In the genomic region with DNA sequence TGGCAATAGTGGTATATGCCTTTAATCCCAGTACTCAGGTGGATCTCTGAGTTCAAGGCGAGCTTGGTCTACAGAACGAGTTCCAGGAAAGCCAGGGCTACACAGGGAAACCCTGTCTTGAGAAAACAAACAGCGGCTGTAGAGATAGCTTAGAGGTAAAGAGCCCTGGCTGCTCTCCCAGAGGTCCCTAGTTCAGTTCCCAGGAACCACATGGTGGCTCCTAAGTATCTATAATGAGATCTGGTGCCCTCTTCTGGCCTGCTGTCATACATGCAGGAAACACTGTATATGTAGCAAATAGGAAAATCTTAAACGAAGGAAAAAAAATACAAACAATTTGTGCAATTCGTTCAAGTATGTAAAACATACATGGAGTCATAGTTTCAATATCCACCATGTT, we compare ENCODE assay signal across 8 mouse cellular contexts.
DNase-seq lines count a peak whose midpoint lies in the region; ATAC-seq lines count a peak whose summit lies in the region.

No protein-coding gene starts in this region.

- peak; percentile 35; the same call in 1 of the 2 replicates for ATAC-seq in granulocyte monocyte progenitor cell, adult 5-6 weeks (replicated peaks; ENCODE audit: poor library complexity, severe bottlenecking)
- no peak for ATAC-seq in inflammation-experienced regulatory T-cells, adult 6 months

- intact Hi-C loops in heart, postnatal 25 days (cut with DNase I) = loop anchor here (1.0 to 5.0 kb wide), 2 partner anchors 76 to 97 kb away; partner anchors contain the start of gene Syne2

- DNase-seq in heart, adult 11 months = peak; percentile 81
- no peak for DNase-seq in heart, postnatal 25 days (ENCODE audit: low spot score)
- DNase-seq in thymus, postnatal 25 days = peak; percentile 15
- no peak for DNase-seq in thymus, adult 18-20 months
- no peak for DNase-seq in frontal cortex, postnatal 10 days (ENCODE audit: low spot score in 2 of 2)
- no peak for DNase-seq in layer of hippocampus, adult 11-12 months (ENCODE audit: low spot score)

Comparison
In these comparisons a context has a peak if more than half of its experiments do, and no peak if none do; other contexts are left out.
1. DNase-seq: peak in heart, adult 11 months (single experiment) and thymus, postnatal 25 days (single experiment); none in heart, postnatal 25 days (single experiment), thymus, adult 18-20 months (0 of 2), frontal cortex, postnatal 10 days (0 of 2) and layer of hippocampus, adult 11-12 months (single experiment).